Mouse (Mus musculus) lung, embryonic 15.5 days (tissue): Measurements from ENCODE around the gene Skida1. TPM values are rescaled to one million over a fixed set of nuclear protein-coding genes. Genes with fewer than 3 reads are reported as not detected.
A peak's percentile ranks its signal among the peaks of the same experiment; 100 is the strongest.

Source experiments
- ATAC-seq: fragments of 200-750 bp; cut with Nextera tagmentation; 2 replicates; pipeline ENCODE4 v1.8.0; 2017; ENCODE audit warnings: moderate number of reproducible peaks, borderline replicate concordance; ENCODE audit not compliant: low FRiP score, low TSS enrichment; ENCODE audit errors: extremely low read depth
- H3K27ac ChIP-seq: fragments of 300-500 bp; sonication (generic); 2 replicates; pipeline ENCODE4 v1.5.1; 2015; ENCODE audit warnings: moderate library complexity, mild to moderate bottlenecking, inconsistent platforms
- H3K27me3 ChIP-seq: fragments of 300-500 bp; sonication (generic); 2 replicates; pipeline ENCODE4 v1.6.1; 2015; ENCODE audit warnings: inconsistent platforms
- H3K36me3 ChIP-seq: fragments of 300-500 bp; sonication (generic); 2 replicates; pipeline ENCODE4 v1.6.1; 2015; ENCODE audit warnings: inconsistent platforms
- H3K4me1 ChIP-seq: fragments of 300-500 bp; sonication (generic); 2 replicates; pipeline ENCODE4 v1.6.1; 2015; ENCODE audit warnings: inconsistent platforms
- H3K4me2 ChIP-seq: fragments of 300-500 bp; sonication (generic); 2 replicates; pipeline ENCODE4 v1.6.1; 2015; ENCODE audit warnings: inconsistent platforms, mild to moderate bottlenecking, moderate library complexity
- H3K4me3 ChIP-seq: fragments of 300-500 bp; sonication (generic); 2 replicates; pipeline ENCODE4 v1.5.1; 2015; ENCODE audit warnings: mild to moderate bottlenecking, inconsistent platforms
- H3K9ac ChIP-seq: fragments of 300-500 bp; sonication (generic); 2 replicates; pipeline ENCODE4 v1.6.1; 2015; ENCODE audit warnings: inconsistent platforms
- H3K9me3 ChIP-seq: fragments of 300-500 bp; sonication (generic); 2 replicates; pipeline ENCODE4 v1.6.1; 2016; ENCODE audit warnings: inconsistent platforms
- WGBS: fragments of 180-500 bp; shearing (Covaris S2); methylation state at CpG from one replicate; pipeline ENCODE4 v1.1.7; 2015; 5-methylcytosine and 5-hydroxymethylcytosine counted together
- polyA plus RNA-seq: library from polyadenylated mRNA; unstranded; fragments of >200 nt; fragmentation: Nextera tagmentation; extraction: Ambion mirVana; gene quantifications from 2 replicates; pipeline ENCODE4 v1.2.1, GENCODE M21; 2015

Gene Skida1
- polyA plus RNA-seq, 1 experiment from 2014 or later = 7.2 TPM

DNA sequence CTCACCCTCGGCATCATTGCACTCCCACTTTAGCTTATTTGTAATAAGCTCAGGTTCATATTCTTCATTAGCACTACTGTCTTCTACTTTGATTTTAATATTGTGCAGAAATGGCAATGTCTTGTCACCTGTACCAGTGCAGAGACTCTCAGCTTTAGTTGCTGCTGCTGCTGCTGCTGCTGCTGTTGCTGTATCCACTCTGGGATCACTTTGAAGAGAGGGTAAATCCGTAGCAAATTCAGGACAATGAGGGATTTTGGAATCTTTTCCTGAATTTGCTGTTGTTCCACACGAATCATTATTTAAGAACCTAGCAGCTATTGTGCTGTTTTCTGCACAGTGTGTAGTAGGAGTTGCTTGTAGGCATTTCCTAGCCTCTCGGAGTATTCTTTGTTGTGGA, 2.7 kb downstream of the Skida1 start:
- H3K27ac ChIP-seq = peak overlapping the region; percentile 97
- no peaks in the 10 kb centered on the region for H3K36me3 ChIP-seq
- H3K4me3 ChIP-seq = peak overlapping the region; percentile 76
- no peaks in the 10 kb centered on the region for H3K9me3 ChIP-seq
- H3K4me1 ChIP-seq = peaks cover 47% of the 10 kb centered on the region
- peak overlapping the region; percentile 98 for H3K9ac ChIP-seq
- peak overlapping the region; percentile 67 for H3K4me2 ChIP-seq
- H3K27me3 ChIP-seq = no peaks in the 10 kb centered on the region
- under 1% methylated on average over 4 of the region's 4 CpGs for WGBS
- ATAC-seq = no peak

DNA sequence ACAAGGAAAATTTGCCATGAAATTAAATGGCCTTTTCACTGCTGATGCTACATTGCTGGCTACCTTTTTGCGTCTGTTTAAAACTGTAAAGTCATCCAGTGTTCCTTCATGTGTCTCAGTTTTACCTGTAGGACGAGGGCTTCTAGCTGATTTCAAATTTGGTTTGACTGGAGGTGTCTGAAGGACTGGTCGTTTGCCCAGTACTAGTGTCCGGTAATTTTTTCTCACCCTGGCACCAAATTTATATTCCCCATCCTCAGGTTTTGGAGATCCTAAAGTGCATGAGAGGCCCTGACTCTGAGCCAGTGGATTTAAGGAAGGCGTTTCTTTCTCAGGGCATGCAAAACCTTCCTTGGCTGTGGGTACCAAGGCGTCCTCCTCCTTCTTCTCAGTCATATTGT, 3.1 kb downstream of the Skida1 start:
- H3K4me2 ChIP-seq = peak overlapping the region; percentile 67
- peaks cover 51% of the 10 kb centered on the region for H3K4me1 ChIP-seq
- no peaks in the 10 kb centered on the region for H3K36me3 ChIP-seq
- no peaks in the 10 kb centered on the region for H3K27me3 ChIP-seq
- peak overlapping the region; percentile 97 for H3K27ac ChIP-seq
- no peak for ATAC-seq
- H3K4me3 ChIP-seq = peak overlapping the region; percentile 76
- peak overlapping the region; percentile 98 for H3K9ac ChIP-seq
- whole genome bisulfite sequencing = 11% methylated on average over 6 of the region's 6 CpGs
- H3K9me3 ChIP-seq = no peaks in the 10 kb centered on the region

DNA sequence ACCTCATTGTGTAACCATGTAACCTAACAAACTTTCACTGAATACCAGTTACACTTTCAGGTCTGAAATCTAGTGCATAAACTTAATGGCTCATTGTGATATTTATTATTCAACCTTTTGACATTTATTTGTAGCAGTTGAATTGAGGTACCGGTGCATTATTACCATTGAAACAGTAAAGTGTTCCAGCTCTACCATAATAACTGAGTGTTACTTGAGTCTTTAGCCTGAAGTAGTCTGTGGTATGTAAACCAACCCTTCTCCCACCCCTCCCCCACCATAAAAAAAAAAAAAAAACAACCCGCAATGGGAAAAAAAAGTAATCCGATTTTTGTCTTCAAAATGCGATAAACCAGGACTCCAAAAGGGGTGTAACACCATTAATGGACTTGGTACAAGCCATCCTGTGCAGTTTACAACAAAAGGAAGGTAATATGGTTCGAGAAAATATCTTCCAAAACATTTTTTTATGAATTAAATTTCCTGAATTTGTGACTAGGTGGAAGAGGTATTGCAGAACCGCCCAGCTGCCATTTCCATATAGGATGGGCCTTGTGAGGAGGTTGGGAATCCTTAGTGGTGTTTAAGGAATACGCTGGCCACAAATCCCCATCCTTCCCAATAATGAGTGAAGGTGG, 3.6 kb downstream of the Skida1 start:
- Histone ChIP-seq H3K27ac (peak overlapping the region; percentile 97), H3K36me3 (no peaks in the 10 kb centered on the region), H3K27me3 (no peaks in the 10 kb centered on the region), H3K9me3 (no peaks in the 10 kb centered on the region), H3K4me2 (peak overlapping the region; percentile 67), H3K9ac (peak overlapping the region; percentile 98), H3K4me3 (peak overlapping the region; percentile 76), H3K4me1 (peaks cover 53% of the 10 kb centered on the region)
- no peak for ATAC-seq
- WGBS = 8% methylated on average over 7 of the region's 7 CpGs

DNA sequence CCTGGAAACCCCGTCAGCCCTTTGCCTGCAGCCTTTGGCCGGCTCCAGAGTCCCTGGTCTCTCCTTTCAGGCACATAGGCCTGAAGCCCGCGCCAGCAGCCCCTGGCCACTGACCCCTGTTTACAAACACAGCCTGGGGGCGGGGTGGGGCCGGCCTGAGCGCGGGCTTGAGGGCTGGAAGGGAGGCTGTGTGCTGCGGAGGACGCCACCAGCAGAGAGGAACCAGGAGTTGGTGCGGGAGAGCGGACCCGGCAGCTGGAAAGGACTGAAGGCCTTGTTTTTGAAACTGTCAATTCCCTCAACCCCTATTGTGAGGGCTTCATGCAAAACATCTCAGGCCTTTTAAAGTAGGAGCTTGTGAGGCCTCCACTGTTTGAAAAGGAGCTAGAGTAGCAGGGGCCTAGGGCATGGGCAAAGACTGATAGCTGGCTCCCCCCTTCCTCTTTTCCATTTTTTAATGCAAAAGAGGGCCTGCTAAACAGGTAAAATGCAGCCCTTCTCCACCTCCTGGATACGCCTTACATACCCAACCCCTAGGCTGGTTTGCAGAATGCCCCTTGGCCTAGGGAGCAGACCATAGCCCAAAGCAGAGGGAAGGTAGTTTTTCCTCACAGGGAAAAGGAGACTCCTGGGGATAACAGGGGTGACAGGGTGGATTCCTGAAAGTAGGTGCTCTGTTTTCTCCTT, 7.5 kb downstream of the Skida1 start:
- peak overlapping the region; percentile 38 for H3K4me2 ChIP-seq
- H3K9me3 ChIP-seq = no peaks in the 10 kb centered on the region
- 19% methylated on average over 14 of the region's 14 CpGs for WGBS
- peak overlapping the region; percentile 34; the same call in 1 of the 2 replicates for H3K27ac ChIP-seq
- ATAC-seq = peak; percentile 74; the same call in 1 of the 2 replicates
- peaks cover 57% of the 10 kb centered on the region for H3K4me1 ChIP-seq
- peak overlapping the region; percentile 7; the same call in 1 of the 2 replicates for H3K4me3 ChIP-seq
- H3K9ac ChIP-seq = peak overlapping the region; percentile 35; the same call in 1 of the 2 replicates
- H3K27me3 ChIP-seq = no peaks in the 10 kb centered on the region
- no peaks in the 10 kb centered on the region for H3K36me3 ChIP-seq

DNA sequence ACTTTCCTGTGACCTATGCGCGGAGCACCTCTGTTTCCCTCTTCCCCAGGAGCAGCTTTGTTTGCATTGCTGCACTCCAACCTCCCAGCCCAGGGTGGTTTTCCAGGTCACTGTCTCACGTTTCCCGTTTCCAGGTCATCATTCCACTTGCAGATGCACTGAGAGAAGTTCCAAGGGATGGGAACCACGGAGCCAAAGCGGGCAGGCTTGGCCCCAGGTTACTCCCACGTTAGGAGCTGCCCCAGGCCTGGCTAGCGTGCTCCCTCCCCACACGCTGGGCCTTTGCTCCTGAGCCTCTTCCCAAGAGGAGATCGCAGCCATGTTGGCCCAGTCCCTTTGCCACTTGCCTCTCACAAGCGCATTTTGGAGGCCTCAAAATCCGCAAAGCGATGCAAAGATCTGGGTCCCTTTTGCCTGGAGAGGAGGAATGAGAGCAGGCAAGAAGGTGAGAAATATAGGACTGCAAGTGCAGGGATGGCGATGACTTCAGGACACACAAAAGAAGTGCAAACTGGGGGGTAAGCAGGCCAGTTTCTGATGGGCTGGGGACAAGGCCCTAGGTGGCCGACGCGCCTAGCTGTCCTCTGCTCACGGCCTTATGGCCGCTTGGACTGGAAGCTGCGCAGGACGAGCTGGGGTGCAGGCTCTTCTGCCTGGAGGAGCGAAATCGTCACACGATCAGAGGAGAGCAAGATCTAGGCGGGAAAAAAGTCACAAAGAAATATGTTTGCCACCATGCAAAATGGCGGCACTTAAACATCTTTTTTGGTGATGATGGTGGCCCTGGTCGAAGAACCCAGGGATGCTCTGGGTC, 8.3 kb downstream of the Skida1 start:
- WGBS = 45% methylated on average over 27 of the region's 27 CpGs
- H3K9me3 ChIP-seq = no peaks in the 10 kb centered on the region
- H3K36me3 ChIP-seq = no peaks in the 10 kb centered on the region
- H3K4me1 ChIP-seq = peaks cover 57% of the 10 kb centered on the region
- peak overlapping the region; percentile 34; the same call in 1 of the 2 replicates for H3K27ac ChIP-seq
- ATAC-seq = no peak
- H3K9ac ChIP-seq = no peak overlapping the region
- H3K4me2 ChIP-seq = peak overlapping the region; percentile 53
- H3K4me3 ChIP-seq = no peak overlapping the region
- no peaks in the 10 kb centered on the region for H3K27me3 ChIP-seq

DNA sequence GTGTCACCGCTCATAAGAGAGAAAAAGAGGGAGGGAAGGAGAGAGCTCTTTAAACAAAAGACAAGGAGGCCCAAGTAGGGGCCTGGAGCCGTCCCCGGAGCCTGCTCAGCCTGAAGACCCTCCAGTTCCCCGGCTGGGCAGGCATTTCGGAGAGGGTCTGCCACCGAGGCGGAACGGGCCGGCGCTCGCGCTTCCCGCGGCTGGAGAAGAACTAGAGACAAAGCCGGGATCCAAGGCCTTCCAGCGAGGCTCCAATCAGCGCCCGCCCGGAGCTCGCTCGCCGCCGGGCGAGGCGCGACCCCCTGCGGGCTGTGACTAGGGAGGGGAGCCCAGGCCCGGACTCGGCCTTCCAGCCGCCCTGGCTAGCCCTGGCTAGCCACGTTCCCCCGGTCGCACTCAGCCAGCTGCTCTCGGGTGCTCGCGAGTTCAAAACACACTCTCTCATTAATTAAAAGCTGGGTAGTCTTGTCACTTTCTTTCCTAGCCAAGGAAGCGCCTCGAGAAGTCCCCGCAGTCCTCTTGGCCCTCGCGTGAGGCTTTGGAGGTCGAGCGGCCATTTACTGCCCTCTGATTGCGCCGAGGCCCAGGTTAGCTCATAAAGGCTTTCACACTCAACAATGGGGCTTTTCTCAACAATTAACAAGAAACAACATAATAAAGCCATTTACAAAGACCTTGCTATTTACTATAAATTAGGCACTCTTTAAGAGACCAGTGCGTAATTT, 9.1 kb downstream of the Skida1 start:
- H3K4me1 ChIP-seq = peaks cover 56% of the 10 kb centered on the region
- no peaks in the 10 kb centered on the region for H3K27me3 ChIP-seq
- no peaks in the 10 kb centered on the region for H3K36me3 ChIP-seq
- H3K9me3 ChIP-seq = no peaks in the 10 kb centered on the region
- H3K4me2 ChIP-seq = peak overlapping the region; percentile 53
- peak overlapping the region; percentile 50 for H3K9ac ChIP-seq
- peak; percentile 72 for ATAC-seq
- peak overlapping the region; percentile 61 for H3K27ac ChIP-seq
- WGBS = 12% methylated on average over 46 of the region's 46 CpGs
- peak overlapping the region; percentile 12 for H3K4me3 ChIP-seq

DNA sequence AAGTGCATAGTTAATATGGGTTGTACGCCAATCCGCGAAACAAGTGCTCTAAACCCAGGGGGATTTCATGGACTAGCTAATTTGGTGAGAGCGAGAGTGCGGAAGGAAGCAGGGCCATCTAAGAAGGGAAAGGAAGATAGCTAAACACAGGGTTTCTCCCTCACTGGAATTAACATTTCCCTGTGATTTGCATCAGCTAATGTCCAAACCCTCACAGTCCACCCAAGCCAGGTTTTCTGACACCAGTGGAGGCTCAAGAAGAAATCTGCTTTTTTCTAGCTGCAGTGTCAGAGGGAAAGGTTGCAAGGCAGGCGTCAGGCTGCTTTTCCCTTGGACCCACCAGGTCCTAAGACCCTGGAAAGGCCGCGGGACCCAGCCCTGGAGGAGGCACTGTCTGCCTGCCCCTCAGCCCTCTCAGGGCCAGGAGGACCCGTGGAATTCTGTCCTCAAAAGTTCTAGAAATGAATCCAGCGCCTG, 9.9 kb downstream of the Skida1 start:
- H3K9me3 ChIP-seq = no peaks in the 10 kb centered on the region
- H3K4me1 ChIP-seq = peaks cover 48% of the 10 kb centered on the region
- H3K4me2 ChIP-seq = no peak overlapping the region
- H3K9ac ChIP-seq = no peak overlapping the region
- 71% methylated on average over 10 of the region's 10 CpGs for WGBS
- no peaks in the 10 kb centered on the region for H3K27me3 ChIP-seq
- H3K4me3 ChIP-seq = no peak overlapping the region
- no peak for ATAC-seq
- H3K27ac ChIP-seq = no peak overlapping the region
- H3K36me3 ChIP-seq = no peaks in the 10 kb centered on the region

DNA sequence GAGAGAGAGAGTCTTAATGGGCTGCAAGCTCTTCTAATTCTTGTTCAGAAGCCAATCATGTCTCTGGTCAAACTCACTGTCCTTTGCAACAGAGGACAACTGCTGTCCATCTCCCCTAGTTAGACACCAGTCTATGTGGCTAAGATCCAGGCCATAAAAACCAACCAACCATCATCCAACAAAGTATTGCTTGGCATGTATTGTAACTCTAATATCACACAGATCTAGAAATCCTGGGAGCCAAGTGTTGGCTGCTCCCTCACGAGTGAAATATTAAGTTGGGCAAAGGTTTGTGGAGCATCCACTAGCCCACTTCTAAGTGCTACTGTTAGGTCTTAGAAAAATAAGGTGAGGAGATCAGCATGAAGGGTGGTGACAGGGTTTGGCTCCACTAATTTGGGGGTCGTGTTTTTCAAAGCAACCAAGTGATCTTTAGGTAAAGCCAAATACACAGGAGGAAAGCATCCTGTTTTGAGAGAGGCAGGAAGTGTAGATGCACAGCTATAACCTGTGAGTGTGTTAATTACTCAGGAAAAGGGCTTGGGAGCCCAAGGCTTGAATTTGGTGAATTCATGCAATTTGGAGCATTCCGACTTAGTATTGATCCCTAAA, 10.6 kb downstream of the Skida1 start:
- Histone ChIP-seq H3K27me3 (no peaks in the 10 kb centered on the region), H3K9ac (no peak overlapping the region), H3K9me3 (no peaks in the 10 kb centered on the region), H3K36me3 (no peaks in the 10 kb centered on the region), H3K4me1 (peaks cover 44% of the 10 kb centered on the region), H3K4me3 (no peak overlapping the region), H3K4me2 (no peak overlapping the region), H3K27ac (no peak overlapping the region)
- no peak for ATAC-seq
- WGBS = 68% methylated on average over 3 of the region's 3 CpGs

DNA sequence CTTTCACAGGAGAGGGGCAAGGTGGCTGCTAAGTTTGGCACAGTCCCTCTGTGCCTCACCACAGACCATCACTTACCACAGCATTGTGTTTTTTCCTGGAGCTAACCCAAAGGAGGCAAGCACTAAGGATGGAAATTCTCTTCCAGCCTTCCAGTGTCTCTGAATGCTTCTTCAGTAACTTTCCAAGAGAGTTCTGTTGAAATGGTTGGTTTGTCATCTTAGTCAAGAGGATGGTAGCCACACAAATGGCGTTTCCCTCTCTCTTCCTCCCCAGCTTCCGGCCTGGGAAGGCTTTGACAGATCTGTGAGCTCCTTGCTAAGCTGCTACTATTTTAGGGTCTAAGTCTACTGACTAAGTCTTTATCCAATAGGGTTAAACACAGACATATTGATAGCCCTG, 11.4 kb downstream of the Skida1 start, which contains the start of gene A930004D18Rik:
Gene A930004D18Rik, minus strand, starts transcription at position 247 of the 400 bp plus-strand sequence.
- Histone ChIP-seq H3K9ac (no peak within 1 kb of the TSS), H3K4me1 (peaks cover 37% of the 10 kb centered on the region), H3K27ac (no peak within 1 kb of the TSS), H3K36me3 (no peaks in the 10 kb centered on the region), H3K9me3 (no peaks in the 10 kb centered on the region), H3K4me2 (no peak within 1 kb of the TSS), H3K4me3 (no peak within 1 kb of the TSS), H3K27me3 (no peaks in the 10 kb centered on the region)
- ATAC-seq = no peak
- WGBS = 69% methylated on average over 2 of the region's 2 CpGs

DNA sequence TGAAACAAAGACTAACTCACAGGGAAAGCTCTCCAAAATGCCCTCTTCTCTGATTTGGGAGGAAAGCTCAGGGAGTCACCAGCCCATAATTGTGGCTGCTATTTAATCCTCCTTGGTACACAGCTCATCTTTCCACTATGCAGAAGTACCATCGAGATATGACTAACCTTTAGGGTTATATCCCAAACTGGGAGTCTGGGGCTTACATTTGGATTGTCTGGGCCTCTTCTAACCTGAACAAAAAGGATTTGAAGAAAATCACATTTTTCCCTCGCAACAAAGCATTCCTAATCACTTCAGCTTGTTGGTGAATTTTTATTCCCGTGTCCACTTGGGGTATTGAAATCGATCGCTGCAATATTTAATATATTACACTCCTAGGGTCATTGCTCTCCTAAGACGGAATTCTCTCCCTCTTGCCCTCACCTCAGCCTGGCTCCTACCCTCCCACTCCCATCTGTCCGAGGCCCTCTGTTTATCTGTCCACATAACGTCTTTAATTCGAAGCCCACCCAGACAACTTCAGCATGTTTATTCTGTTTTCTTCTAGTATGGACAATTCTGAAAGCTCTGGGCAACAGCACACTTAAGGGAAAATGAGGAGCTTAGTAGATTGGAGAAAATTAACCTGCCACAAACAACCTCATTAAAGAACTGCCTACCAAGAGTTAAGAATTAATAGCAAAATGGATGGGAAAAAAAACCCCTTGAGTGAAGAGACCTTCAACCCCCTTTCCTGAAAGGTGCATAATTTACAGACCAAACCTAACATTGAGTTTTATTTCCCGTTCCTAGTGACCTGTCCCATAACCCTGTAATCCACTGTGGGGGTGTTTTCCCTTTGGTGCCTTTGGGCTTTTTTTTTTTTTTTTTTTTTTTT, 14.2 kb downstream of the Skida1 start:
- H3K9ac ChIP-seq = no peak overlapping the region
- H3K9me3 ChIP-seq = no peaks in the 10 kb centered on the region
- no peak for ATAC-seq
- peaks cover 27% of the 10 kb centered on the region for H3K4me1 ChIP-seq
- 81% methylated on average over 10 of the region's 10 CpGs for WGBS
- no peak overlapping the region for H3K27ac ChIP-seq
- no peak overlapping the region for H3K4me2 ChIP-seq
- no peak overlapping the region for H3K4me3 ChIP-seq
- no peaks in the 10 kb centered on the region for H3K36me3 ChIP-seq
- no peaks in the 10 kb centered on the region for H3K27me3 ChIP-seq
